Mouse (Mus musculus): ENCODE data around the gene Ap2a2. TPM values are rescaled to one million over a fixed set of nuclear protein-coding genes. Genes with fewer than 3 reads are reported as not detected.
A peak's percentile ranks its signal among the peaks of the same experiment; 100 is the strongest.

The Ap2a2 gene
- total RNA-seq, 1 experiment from 2014 or later = 32.4 TPM

- ATAC-seq (ENCODE audit: extremely low read depth, insufficient number of reproducible peaks, low FRiP score, poor library complexity, severe bottlenecking) = no peak
These were observed 3.6 kb upstream of the Ap2a2 start for GRCm38 (mm10) chr7:141558329-141558776.

- no peak for ATAC-seq (ENCODE audit: extremely low read depth, insufficient number of reproducible peaks, low FRiP score, poor library complexity, severe bottlenecking)
These were observed 3.0 kb upstream of the Ap2a2 start for GRCm38 (mm10) chr7:141558946-141559345.

GRCm38 (mm10) chr7:141559726-141560325, 2.1 kb upstream of the Ap2a2 start:
- ATAC-seq (ENCODE audit: extremely low read depth, insufficient number of reproducible peaks, low FRiP score, poor library complexity, severe bottlenecking) = no peak

- no peak for ATAC-seq (ENCODE audit: extremely low read depth, insufficient number of reproducible peaks, low FRiP score, poor library complexity, severe bottlenecking)
These were observed 1.5 kb upstream of the Ap2a2 start for GRCm38 (mm10) chr7:141560471-141560870.

- no peak for ATAC-seq (ENCODE audit: extremely low read depth, insufficient number of reproducible peaks, low FRiP score, poor library complexity, severe bottlenecking)
These were observed 463 bp downstream of the Ap2a2 start for GRCm38 (mm10) chr7:141562421-141562851.

- no peak for ATAC-seq (ENCODE audit: extremely low read depth, insufficient number of reproducible peaks, low FRiP score, poor library complexity, severe bottlenecking)
These were observed 967 bp downstream of the Ap2a2 start for GRCm38 (mm10) chr7:141562852-141563427.

- no peak for ATAC-seq (ENCODE audit: extremely low read depth, insufficient number of reproducible peaks, low FRiP score, poor library complexity, severe bottlenecking)
These were observed 2.6 kb downstream of the Ap2a2 start for GRCm38 (mm10) chr7:141564561-141564960.

GRCm38 (mm10) chr7:141566587-141566986, 4.6 kb downstream of the Ap2a2 start:
- ATAC-seq (ENCODE audit: extremely low read depth, insufficient number of reproducible peaks, low FRiP score, poor library complexity, severe bottlenecking) = no peak

- no peak for ATAC-seq (ENCODE audit: extremely low read depth, insufficient number of reproducible peaks, low FRiP score, poor library complexity, severe bottlenecking)
These were observed 7.4 kb downstream of the Ap2a2 start for GRCm38 (mm10) chr7:141569283-141569803.

GRCm38 (mm10) chr7:141569916-141570315, 7.9 kb downstream of the Ap2a2 start:
- ATAC-seq (ENCODE audit: extremely low read depth, insufficient number of reproducible peaks, low FRiP score, poor library complexity, severe bottlenecking) = no peak

- no peak for ATAC-seq (ENCODE audit: extremely low read depth, insufficient number of reproducible peaks, low FRiP score, poor library complexity, severe bottlenecking)
These were observed 8.8 kb downstream of the Ap2a2 start for GRCm38 (mm10) chr7:141570625-141571295.

- no peak for ATAC-seq (ENCODE audit: extremely low read depth, insufficient number of reproducible peaks, low FRiP score, poor library complexity, severe bottlenecking)
These were observed 12.1 kb downstream of the Ap2a2 start for GRCm38 (mm10) chr7:141574041-141574440.

GRCm38 (mm10) chr7:141575481-141575880, 13.5 kb downstream of the Ap2a2 start:
- ATAC-seq (ENCODE audit: extremely low read depth, insufficient number of reproducible peaks, low FRiP score, poor library complexity, severe bottlenecking) = no peak

- ATAC-seq (ENCODE audit: extremely low read depth, insufficient number of reproducible peaks, low FRiP score, poor library complexity, severe bottlenecking) = no peak
These were observed 15.8 kb downstream of the Ap2a2 start for GRCm38 (mm10) chr7:141577801-141578200.

- ATAC-seq (ENCODE audit: extremely low read depth, insufficient number of reproducible peaks, low FRiP score, poor library complexity, severe bottlenecking) = no peak
These were observed 16.5 kb downstream of the Ap2a2 start for GRCm38 (mm10) chr7:141578511-141578910.

GRCm38 (mm10) chr7:141578943-141579342, 17.0 kb downstream of the Ap2a2 start:
- peak; percentile 89 for ATAC-seq (ENCODE audit: extremely low read depth, insufficient number of reproducible peaks, low FRiP score, poor library complexity, severe bottlenecking)

- no peak for ATAC-seq (ENCODE audit: extremely low read depth, insufficient number of reproducible peaks, low FRiP score, poor library complexity, severe bottlenecking)
These were observed 19.4 kb downstream of the Ap2a2 start for GRCm38 (mm10) chr7:141581323-141581722.

- ATAC-seq (ENCODE audit: extremely low read depth, insufficient number of reproducible peaks, low FRiP score, poor library complexity, severe bottlenecking) = no peak
These were observed 22.3 kb downstream of the Ap2a2 start for GRCm38 (mm10) chr7:141584048-141584841.

GRCm38 (mm10) chr7:141585288-141585687, 23.3 kb downstream of the Ap2a2 start:
- ATAC-seq (ENCODE audit: extremely low read depth, insufficient number of reproducible peaks, low FRiP score, poor library complexity, severe bottlenecking) = no peak

Data from neutrophil, adult 5-6 weeks (primary cell).